Mouse (Mus musculus) liver, adult 2 months (tissue): ENCODE measurements around the gene Kif1bp. TPM values are rescaled to one million over a fixed set of nuclear protein-coding genes. Genes with fewer than 3 reads are reported as not detected.
A peak's percentile ranks its signal among the peaks of the same experiment; 100 is the strongest.
"Not testable (repeated sequence)": the region's sequence is repeated elsewhere in the genome, so short reads cannot be mapped to it uniquely, and the experiment has no call there.

Experiments used
- DNase-seq: peaks from one replicate; pipeline ENCODE4 v3.0.0-alpha.2; 2011; ENCODE audit warnings: low read depth, low spot score; ENCODE audit errors: extremely low read depth
- H3K27ac ChIP-seq: fragments of 200-500 bp; replicated peaks from 2 replicates; pipeline ENCODE4 v1.5.1; 2012; ENCODE audit warnings: low read depth, mild to moderate bottlenecking, control low read depth, inconsistent platforms, low read length; ENCODE audit not compliant: insufficient read depth
- H3K27me3 ChIP-seq: fragments of 200-500 bp; 2 replicates; pipeline ENCODE4 v1.6.1; 2012; ENCODE audit warnings: mild to moderate bottlenecking, moderate library complexity, low read length, inconsistent platforms; ENCODE audit not compliant: control insufficient read depth, insufficient read depth
- H3K36me3 ChIP-seq: fragments of 200-500 bp; 2 replicates; pipeline ENCODE4 v1.6.1; 2012; ENCODE audit warnings: low read length, inconsistent platforms; ENCODE audit not compliant: control insufficient read depth, insufficient read depth
- H3K4me1 ChIP-seq: fragments of 200-500 bp; 2 replicates; pipeline ENCODE4 v1.6.1; 2011; ENCODE audit warnings: low read length; ENCODE audit not compliant: control insufficient read depth, insufficient read depth
- H3K4me3 ChIP-seq: fragments of 200-500 bp; 2 replicates; pipeline ENCODE4 v1.5.1; 2011; ENCODE audit warnings: low read depth, mild to moderate bottlenecking, control low read depth, low read length, moderate library complexity; ENCODE audit not compliant: insufficient read depth
- H3K79me2 ChIP-seq: fragments of 200-500 bp; 2 replicates; pipeline ENCODE4 v1.6.1; 2012; ENCODE audit warnings: inconsistent platforms, mild to moderate bottlenecking, low read length, moderate library complexity; ENCODE audit not compliant: control insufficient read depth, insufficient read depth
- H3K9ac ChIP-seq: fragments of 200-500 bp; 2 replicates; pipeline ENCODE4 v1.6.1; 2012; ENCODE audit warnings: low read depth, mild to moderate bottlenecking, control low read depth, inconsistent platforms, low read length
- CTCF ChIP-seq: fragments of 200-500 bp; IDR thresholded peaks from 2 replicates; pipeline ENCODE4 v1.5.1; 2011; ENCODE audit warnings: low read depth, low read length, control low read depth
- POLR2A ChIP-seq: fragments of 200-500 bp; IDR thresholded peaks from 2 replicates; pipeline ENCODE4 v1.6.1; 2011; ENCODE audit warnings: low read length, control low read depth; ENCODE audit not compliant: insufficient read depth; ENCODE audit errors: extremely low read depth
- WGBS: fragments of 180-500 bp; shearing (Covaris S2); methylation state at CpG from one replicate; pipeline ENCODE4 v1.1.7; 2018; 5-methylcytosine and 5-hydroxymethylcytosine counted together
- polyA plus RNA-seq: library from polyadenylated mRNA; depleted of rRNA; stranded (reverse); fragments of >200 nt; gene quantifications from 2 replicates; pipeline ENCODE4 v1.2.3, GENCODE M21; 2012; rRNA removed
- total RNA-seq: library from RNA; depleted of rRNA; stranded (reverse); fragments of >200 nt; gene quantifications from 2 replicates; pipeline ENCODE4 v1.2.3, GENCODE M21; 2014; rRNA removed

Gene Kif1bp
- total and polyA plus RNA-seq, 2 experiments: 8.2 to 8.6 TPM

DNA sequence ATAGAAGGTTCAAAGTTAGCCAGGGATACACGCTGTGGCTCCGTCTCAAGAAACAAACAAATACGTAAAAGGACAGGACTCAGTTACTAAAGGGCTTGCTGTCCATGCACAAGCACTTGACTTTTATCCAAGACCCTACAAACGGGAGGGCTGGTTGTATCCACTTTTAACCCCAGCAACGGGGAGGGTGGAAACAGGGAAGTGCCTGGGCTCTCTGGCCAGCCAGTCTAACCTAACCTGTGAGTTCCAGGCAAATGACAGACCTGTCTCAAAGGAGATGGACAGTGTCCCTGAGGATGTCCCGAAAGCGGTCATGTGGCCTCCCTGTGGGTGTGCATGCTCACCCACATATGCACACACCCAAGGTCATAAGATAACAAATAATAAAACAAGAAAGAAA is 76.3 kb downstream of the Kif1bp start:
- H3K27ac ChIP-seq: no peak overlapping the region
- DNase-seq: no peak
- H3K27me3 ChIP-seq: no peaks in the 10 kb centered on the region
- H3K4me1 ChIP-seq: peaks cover 1% of the 10 kb centered on the region; the same call in 1 of the 2 replicates
- 85% methylated on average over 7 of the region's 7 CpGs for WGBS
- TF ChIP-seq CTCF (no peak), POLR2A (no peak)
- H3K79me2 ChIP-seq: peaks cover 3% of the 10 kb centered on the region; the same call in 1 of the 2 replicates
- H3K9ac ChIP-seq: no peak overlapping the region
- no peak overlapping the region for H3K4me3 ChIP-seq
- H3K36me3 ChIP-seq: no peaks in the 10 kb centered on the region

- Histone ChIP-seq H3K4me1 (peaks cover 1% of the 10 kb centered on the region; the same call in 1 of the 2 replicates), H3K4me3 (no peak overlapping the region), H3K27me3 (no peaks in the 10 kb centered on the region), H3K36me3 (no peaks in the 10 kb centered on the region), H3K27ac (0 out of 2 replicates have a peak overlapping the region, but pooled peaks have one; percentile 6), H3K79me2 (peaks cover 3% of the 10 kb centered on the region; the same call in 1 of the 2 replicates), H3K9ac (no peak overlapping the region)
- DNase-seq: no peak
- TF ChIP-seq CTCF: no peak
- no peak for TF ChIP-seq POLR2A
- WGBS: 59% methylated on average over 9 of the region's 9 CpGs
Measured at GRCm38 (mm10) chr10:62500916-62501615, 77.2 kb downstream of the Kif1bp start.

- H3K4me1 ChIP-seq: no peaks in the 10 kb centered on the region; the same call in 1 of the 2 replicates
- no peak overlapping the region for H3K27ac ChIP-seq
- DNase-seq: peak; percentile 54
Measured at GRCm38 (mm10) chr10:62500088-62500915, 78.0 kb downstream of the Kif1bp start.

GRCm38 (mm10) chr10:62491681-62492080 is 86.6 kb downstream of the Kif1bp start:
- H3K79me2 ChIP-seq, DNase-seq, H3K4me1 ChIP-seq, H3K27ac ChIP-seq, H3K4me3 ChIP-seq, H3K9ac ChIP-seq, H3K27me3 ChIP-seq, H3K36me3 ChIP-seq: not testable (repeated sequence)
- 84% methylated on average over 3 of the region's 3 CpGs for WGBS

More at GRCm38 (mm10) chr10:62500088-62500915, 78.0 kb downstream of the Kif1bp start:
- TF ChIP-seq CTCF (peak; percentile 82), POLR2A (no peak)
- no peak overlapping the region for H3K9ac ChIP-seq
- H3K36me3 ChIP-seq: no peaks in the 10 kb centered on the region
- H3K27me3 ChIP-seq: no peaks in the 10 kb centered on the region
- WGBS: 17% methylated on average over 15 of the region's 15 CpGs
- peaks cover 3% of the 10 kb centered on the region; the same call in 1 of the 2 replicates for H3K79me2 ChIP-seq
- H3K4me3 ChIP-seq: no peak overlapping the region

Other genes starting within 250 kb of the Kif1bp start
- 1.6 and 1.7 TPM in 2 replicates for gene Hk1, start 198.5 kb downstream of the Kif1bp start, total RNA-seq
- gene Hk1, start 198.5 kb downstream of the Kif1bp start, polyA plus RNA-seq: 1.4 TPM in 2 replicates
- gene Hkdc1, start 156.0 kb downstream of the Kif1bp start, total RNA-seq: under 0.01 and 0.18 TPM in 2 replicates
- 0.05 TPM in 1 of 2 replicates, not detected in the other for gene Hkdc1, start 156.0 kb downstream of the Kif1bp start, polyA plus RNA-seq
- 0.09 and 0.27 TPM in 2 replicates for gene 4930507D05Rik, start 129.0 kb downstream of the Kif1bp start, total RNA-seq
- 0.12 TPM in 1 of 2 replicates, not detected in the other for gene 4930507D05Rik, start 129.0 kb downstream of the Kif1bp start, polyA plus RNA-seq
- 18.8 and 19.1 TPM in 2 replicates for gene Supv3l1, start 128.7 kb downstream of the Kif1bp start, total RNA-seq
- gene Supv3l1, start 128.7 kb downstream of the Kif1bp start, polyA plus RNA-seq: 10.5 and 12.1 TPM in 2 replicates
- gene Vps26a, start 91.7 kb downstream of the Kif1bp start, total RNA-seq: 34.1 and 39.7 TPM in 2 replicates
- gene Vps26a, start 91.7 kb downstream of the Kif1bp start, polyA plus RNA-seq: 7.2 and 7.7 TPM in 2 replicates
- 11.9 and 15.9 TPM in 2 replicates for gene Srgn, start 51.0 kb downstream of the Kif1bp start, total RNA-seq
- gene Srgn, start 51.0 kb downstream of the Kif1bp start, polyA plus RNA-seq: 4.3 and 5.0 TPM in 2 replicates
- gene Ddx21, start 23.8 kb upstream of the Kif1bp start, total RNA-seq: 10.9 and 11.8 TPM in 2 replicates
- 5.8 and 7.2 TPM in 2 replicates for gene Ddx21, start 23.8 kb upstream of the Kif1bp start, polyA plus RNA-seq
- gene Ddx50, start 72.8 kb upstream of the Kif1bp start, total RNA-seq: 41.6 and 53.6 TPM in 2 replicates
- 8.1 and 10.3 TPM in 2 replicates for gene Ddx50, start 72.8 kb upstream of the Kif1bp start, polyA plus RNA-seq
- 0.18 and 0.20 TPM in 2 replicates for gene Stox1, start 147.7 kb upstream of the Kif1bp start, total RNA-seq
- 0.04 and 0.06 TPM in 2 replicates for gene Stox1, start 147.7 kb upstream of the Kif1bp start, polyA plus RNA-seq
- 23.0 and 28.3 TPM in 2 replicates for gene Ccar1, start 213.8 kb upstream of the Kif1bp start, total RNA-seq
- gene Ccar1, start 213.8 kb upstream of the Kif1bp start, polyA plus RNA-seq: 21.3 and 30.1 TPM in 2 replicates